Mouse (Mus musculus) intestine, embryonic 15.5 days (tissue): ENCODE measurements around the gene Tmem51. TPM values are rescaled to one million over a fixed set of nuclear protein-coding genes. Genes with fewer than 3 reads are reported as not detected.
"Not testable (repeated sequence)": the region's sequence is repeated elsewhere in the genome, so short reads cannot be mapped to it uniquely, and the experiment has no call there.

Source experiments
- ATAC-seq: fragments of 200-750 bp; cut with Nextera tagmentation; 2 replicates; pipeline ENCODE4 v1.8.0; 2017; ENCODE audit warnings: moderate TSS enrichment, moderate library complexity
- H3K27ac ChIP-seq: fragments of 300-500 bp; sonication (generic); 2 replicates; pipeline ENCODE4 v1.5.1; 2015; ENCODE audit warnings: mild to moderate bottlenecking, inconsistent platforms
- H3K27me3 ChIP-seq: fragments of 300-500 bp; sonication (generic); replicated peaks from 2 replicates; pipeline ENCODE4 v1.6.1; 2015; ENCODE audit warnings: inconsistent platforms
- H3K36me3 ChIP-seq: fragments of 300-500 bp; sonication (generic); 2 replicates; pipeline ENCODE4 v1.6.1; 2015; ENCODE audit warnings: inconsistent platforms
- H3K4me1 ChIP-seq: fragments of 300-500 bp; sonication (generic); replicated peaks from 2 replicates; pipeline ENCODE4 v1.6.1; 2015; ENCODE audit warnings: inconsistent platforms
- H3K4me2 ChIP-seq: fragments of 300-500 bp; sonication (generic); replicated peaks from 2 replicates; pipeline ENCODE4 v1.6.1; 2015; ENCODE audit warnings: mild to moderate bottlenecking, inconsistent platforms
- H3K4me3 ChIP-seq: fragments of 300-500 bp; sonication (generic); replicated peaks from 2 replicates; pipeline ENCODE4 v1.5.1; 2015; ENCODE audit warnings: inconsistent platforms
- H3K9ac ChIP-seq: fragments of 300-500 bp; sonication (generic); 2 replicates; pipeline ENCODE4 v1.6.1; 2015; ENCODE audit warnings: inconsistent platforms
- H3K9me3 ChIP-seq: fragments of 300-500 bp; sonication (generic); 2 replicates; pipeline ENCODE4 v1.6.1; 2016; ENCODE audit warnings: inconsistent platforms
- WGBS: fragments of 180-500 bp; shearing (Covaris S2); methylation state at CpG from one replicate; pipeline ENCODE4 v1.1.7; 2015; 5-methylcytosine and 5-hydroxymethylcytosine counted together
- polyA plus RNA-seq: library from polyadenylated mRNA; unstranded; fragments of >200 nt; fragmentation: Nextera tagmentation; extraction: Ambion mirVana; gene quantifications from 2 replicates; pipeline ENCODE4 v1.2.1, GENCODE M21; 2015

The Tmem51 gene
- polyA plus RNA-seq, 1 experiment from 2014 or later = 103 TPM

GRCm38 (mm10) chr4:141998282-141998821 lies 85.8 kb downstream of the Tmem51 start:
- no peak overlapping the region for H3K4me3 ChIP-seq
- 37% methylated on average over 11 of the region's 11 CpGs for WGBS
- ATAC-seq = 0 out of 2 replicates have a peak, but pooled peaks have one; percentile 11
- H3K9ac ChIP-seq = no peak overlapping the region
- no peaks in the 10 kb centered on the region for H3K36me3 ChIP-seq
- peak overlapping the region; percentile 36 for H3K4me2 ChIP-seq
- no peaks in the 10 kb centered on the region for H3K9me3 ChIP-seq
- no peaks in the 10 kb centered on the region for H3K27me3 ChIP-seq
- peak overlapping the region; percentile 48 for H3K27ac ChIP-seq
- peaks cover 20% of the 10 kb centered on the region for H3K4me1 ChIP-seq

- Histone ChIP-seq H3K4me1 (peaks cover 20% of the 10 kb centered on the region), H3K9ac (no peak overlapping the region), H3K27me3 (no peaks in the 10 kb centered on the region), H3K4me3 (no peak overlapping the region), H3K4me2 (no peak overlapping the region), H3K9me3 (no peaks in the 10 kb centered on the region), H3K27ac (peak overlapping the region; percentile 60), H3K36me3 (no peaks in the 10 kb centered on the region)
- 45% methylated on average over 3 of the region's 3 CpGs for WGBS
- ATAC-seq = peak; percentile 11; the same call in 1 of the 2 replicates
Measured at GRCm38 (mm10) chr4:141996880-141997279, 87.2 kb downstream of the Tmem51 start.

- Histone ChIP-seq H3K9me3 (no peaks in the 10 kb centered on the region), H3K27ac (0 out of 2 replicates have a peak overlapping the region, but pooled peaks have one; percentile 60), H3K9ac (no peak overlapping the region), H3K4me1 (peaks cover 20% of the 10 kb centered on the region), H3K4me2 (no peak overlapping the region), H3K36me3 (no peaks in the 10 kb centered on the region), H3K27me3 (no peaks in the 10 kb centered on the region), H3K4me3 (no peak overlapping the region)
- WGBS = 55% methylated on average over 7 of the region's 7 CpGs
- ATAC-seq = no peak
Measured at GRCm38 (mm10) chr4:141996086-141996485, 88.0 kb downstream of the Tmem51 start.

- ATAC-seq, H3K27ac ChIP-seq: not testable (repeated sequence)
- WGBS = 50% methylated on average over 2 of the region's 2 CpGs
Measured at GRCm38 (mm10) chr4:141994062-141994471, 90.0 kb downstream of the Tmem51 start.

GRCm38 (mm10) chr4:141993347-141994061 lies 90.6 kb downstream of the Tmem51 start:
- ATAC-seq = no peak; the same call in 1 of the 2 replicates
- H3K27me3 ChIP-seq = no peaks in the 10 kb centered on the region
- no peaks in the 10 kb centered on the region for H3K9me3 ChIP-seq
- no peak overlapping the region for H3K9ac ChIP-seq
- H3K4me3 ChIP-seq = no peak overlapping the region
- peaks cover 19% of the 10 kb centered on the region for H3K4me1 ChIP-seq
- no peaks in the 10 kb centered on the region for H3K36me3 ChIP-seq
- WGBS = 73% methylated on average over 5 of the region's 5 CpGs
- H3K27ac ChIP-seq = no peak overlapping the region
- no peak overlapping the region for H3K4me2 ChIP-seq

More at GRCm38 (mm10) chr4:141994062-141994471, 90.0 kb downstream of the Tmem51 start:
- H3K9ac ChIP-seq, H3K36me3 ChIP-seq, H3K4me2 ChIP-seq, H3K4me3 ChIP-seq, H3K27me3 ChIP-seq, H3K9me3 ChIP-seq: not testable (repeated sequence)
- peaks cover 20% of the 10 kb centered on the region for H3K4me1 ChIP-seq

GRCm38 (mm10) chr4:141992530-141993204 lies 91.4 kb downstream of the Tmem51 start:
- H3K27me3 ChIP-seq = no peaks in the 10 kb centered on the region
- WGBS = 68% methylated on average over 14 of the region's 14 CpGs
- peak; percentile 60 for ATAC-seq
- H3K36me3 ChIP-seq = no peaks in the 10 kb centered on the region
- no peaks in the 10 kb centered on the region for H3K9me3 ChIP-seq
- no peak overlapping the region for H3K4me3 ChIP-seq
- H3K4me2 ChIP-seq = no peak overlapping the region
- no peak overlapping the region for H3K9ac ChIP-seq
- H3K27ac ChIP-seq = no peak overlapping the region
- peaks cover 13% of the 10 kb centered on the region for H3K4me1 ChIP-seq

- Histone ChIP-seq H3K27me3 (no peaks in the 10 kb centered on the region), H3K36me3 (no peaks in the 10 kb centered on the region), H3K4me3 (no peak overlapping the region), H3K4me2 (no peak overlapping the region), H3K9ac (no peak overlapping the region), H3K4me1 (no peaks in the 10 kb centered on the region; the same call in 1 of the 2 replicates), H3K9me3 (no peaks in the 10 kb centered on the region), H3K27ac (no peak overlapping the region)
- ATAC-seq = no peak
- 86% methylated on average over 1 of the region's 1 CpGs for WGBS
Measured at GRCm38 (mm10) chr4:141988178-141988577, 95.9 kb downstream of the Tmem51 start.

GRCm38 (mm10) chr4:141983689-141984088 lies 100.4 kb downstream of the Tmem51 start:
- H3K4me3 ChIP-seq = no peak overlapping the region
- H3K9me3 ChIP-seq = no peaks in the 10 kb centered on the region
- no peak for ATAC-seq
- H3K27ac ChIP-seq = no peak overlapping the region
- 67% methylated on average over 3 of the region's 3 CpGs for WGBS
- no peaks in the 10 kb centered on the region for H3K27me3 ChIP-seq
- no peak overlapping the region for H3K9ac ChIP-seq
- 0 out of 2 replicates have a peak, but pooled peaks cover 5% of the 10 kb centered on the region for H3K4me1 ChIP-seq
- no peaks in the 10 kb centered on the region for H3K36me3 ChIP-seq
- no peak overlapping the region for H3K4me2 ChIP-seq

GRCm38 (mm10) chr4:141981475-141981874 lies 102.6 kb downstream of the Tmem51 start:
- H3K27ac ChIP-seq = no peak overlapping the region
- 0 out of 2 replicates have a peak, but pooled peaks cover 5% of the 10 kb centered on the region for H3K4me1 ChIP-seq
- peak; percentile 31 for ATAC-seq
- H3K36me3 ChIP-seq = no peaks in the 10 kb centered on the region
- no peak overlapping the region for H3K4me2 ChIP-seq
- H3K9ac ChIP-seq = no peak overlapping the region
- no peak overlapping the region for H3K4me3 ChIP-seq
- WGBS = 71% methylated on average over 3 of the region's 3 CpGs
- no peaks in the 10 kb centered on the region for H3K9me3 ChIP-seq
- no peaks in the 10 kb centered on the region for H3K27me3 ChIP-seq

Other genes starting within 250 kb of the Tmem51 start
- 0.45 and 0.97 TPM in 2 replicates for gene Ctrc, start 237.9 kb downstream of the Tmem51 start, polyA plus RNA-seq
- 136 and 138 TPM in 2 replicates for gene Efhd2, start 209.4 kb downstream of the Tmem51 start, polyA plus RNA-seq
- 1.4 and 2.3 TPM in 2 replicates for gene Fhad1, start 69.2 kb downstream of the Tmem51 start, polyA plus RNA-seq
- 13.6 and 14.0 TPM in 2 replicates for gene Kazn, start 155.1 kb upstream of the Tmem51 start, polyA plus RNA-seq